Mouse (Mus musculus) kidney, embryonic 15.5 days (tissue): Measurements from ENCODE around the gene Pcif1. TPM values are rescaled to one million over a fixed set of nuclear protein-coding genes. Genes with fewer than 3 reads are reported as not detected.
A peak's percentile ranks its signal among the peaks of the same experiment; 100 is the strongest.

Experiments
- ATAC-seq: fragments of 200-750 bp; cut with Nextera tagmentation; replicated peaks from 2 replicates; pipeline ENCODE4 v1.8.0; 2017; ENCODE audit warnings: moderate TSS enrichment; ENCODE audit not compliant: low FRiP score
- H3K27ac ChIP-seq: fragments of 300-500 bp; sonication (generic); 2 replicates; pipeline ENCODE4 v1.5.1; 2015; ENCODE audit warnings: mild to moderate bottlenecking, inconsistent platforms
- H3K27me3 ChIP-seq: fragments of 300-500 bp; sonication (generic); 2 replicates; pipeline ENCODE4 v1.6.1; 2015; ENCODE audit warnings: inconsistent platforms
- H3K36me3 ChIP-seq: fragments of 300-500 bp; sonication (generic); 2 replicates; pipeline ENCODE4 v1.6.1; 2015; ENCODE audit warnings: inconsistent platforms
- H3K4me1 ChIP-seq: fragments of 300-500 bp; sonication (generic); 2 replicates; pipeline ENCODE4 v1.6.1; 2015; ENCODE audit warnings: inconsistent platforms
- H3K4me2 ChIP-seq: fragments of 300-500 bp; sonication (generic); 2 replicates; pipeline ENCODE4 v1.6.1; 2015; ENCODE audit warnings: moderate library complexity, mild to moderate bottlenecking, inconsistent platforms
- H3K4me3 ChIP-seq: fragments of 300-500 bp; sonication (generic); replicated peaks from 2 replicates; pipeline ENCODE4 v1.5.1; 2015; ENCODE audit warnings: mild to moderate bottlenecking, inconsistent platforms
- H3K9ac ChIP-seq: fragments of 300-500 bp; sonication (generic); 2 replicates; pipeline ENCODE4 v1.6.1; 2015; ENCODE audit warnings: mild to moderate bottlenecking, inconsistent platforms
- H3K9me3 ChIP-seq: fragments of 300-500 bp; sonication (generic); replicated peaks from 2 replicates; pipeline ENCODE4 v1.6.1; 2016; ENCODE audit warnings: inconsistent platforms
- WGBS: fragments of 180-500 bp; shearing (Covaris S2); methylation state at CpG from one replicate; pipeline ENCODE4 v1.1.7; 2015; ENCODE audit warnings: mixed read lengths; 5-methylcytosine and 5-hydroxymethylcytosine counted together
- polyA plus RNA-seq: library from polyadenylated mRNA; unstranded; fragments of >200 nt; fragmentation: Nextera tagmentation; extraction: Ambion mirVana; gene quantifications from 2 replicates; pipeline ENCODE4 v1.2.1, GENCODE M21; 2015

Gene Pcif1
- polyA plus RNA-seq, 1 experiment from 2014 or later, result 81.1 TPM

DNA sequence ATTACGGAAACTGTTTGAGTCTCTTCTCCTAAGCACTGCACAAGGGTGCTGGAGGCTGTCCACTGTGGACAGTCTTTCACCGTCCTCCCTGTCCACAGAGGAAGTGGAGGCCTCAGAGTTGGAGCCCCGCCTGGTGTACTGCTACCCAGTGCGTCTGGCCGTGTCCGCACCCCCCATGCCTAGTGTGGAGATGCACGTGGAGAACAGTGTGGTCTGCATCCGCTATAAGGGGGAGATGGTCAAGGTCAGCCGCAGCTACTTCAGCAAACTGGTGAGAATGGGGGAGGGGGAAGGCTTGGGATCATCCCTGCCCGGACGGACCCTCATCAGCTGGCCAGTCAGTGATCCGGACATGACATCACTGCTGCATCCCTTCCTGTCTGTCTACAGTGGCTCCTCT lies 9.9 kb downstream of the Pcif1 start:
- no peaks in the 10 kb centered on the region for H3K9me3 ChIP-seq
- H3K4me1 ChIP-seq, result peaks cover 9% of the 10 kb centered on the region; the same call in 1 of the 2 replicates
- 69% methylated on average over 12 of the region's 12 CpGs for WGBS
- H3K27me3 ChIP-seq, result no peaks in the 10 kb centered on the region
- H3K4me3 ChIP-seq, result no peak overlapping the region
- no peak overlapping the region for H3K27ac ChIP-seq
- H3K9ac ChIP-seq, result no peak overlapping the region
- peaks cover 99% of the 10 kb centered on the region for H3K36me3 ChIP-seq
- ATAC-seq, result 0 out of 2 replicates have a peak, but pooled peaks have one; percentile 5
- no peak overlapping the region for H3K4me2 ChIP-seq

DNA sequence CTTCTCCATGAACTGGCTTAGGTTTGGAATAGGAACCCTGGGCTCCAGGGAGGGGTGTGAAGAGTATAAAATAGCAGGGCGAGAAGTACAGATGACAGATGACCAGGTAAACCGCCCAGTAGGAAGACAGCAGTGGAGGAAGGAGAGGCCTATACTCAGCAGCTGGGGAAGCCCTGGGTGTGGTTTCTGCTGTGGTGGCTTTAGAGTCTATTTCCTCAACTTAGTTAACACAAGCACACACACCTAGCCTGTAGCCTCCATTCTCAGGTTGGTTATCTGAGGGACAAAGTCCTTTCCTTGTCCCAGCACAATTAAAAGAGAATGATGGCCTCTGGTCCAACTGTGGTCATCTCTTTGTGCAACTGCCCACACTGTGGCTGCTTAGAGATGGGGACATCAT lies 10.9 kb downstream of the Pcif1 start:
- Histone ChIP-seq H3K27ac (no peak overlapping the region), H3K27me3 (no peaks in the 10 kb centered on the region), H3K4me2 (no peak overlapping the region), H3K4me1 (peaks cover 8% of the 10 kb centered on the region; the same call in 1 of the 2 replicates), H3K9ac (no peak overlapping the region), H3K36me3 (peaks cover 100% of the 10 kb centered on the region), H3K4me3 (no peak overlapping the region), H3K9me3 (no peaks in the 10 kb centered on the region)
- no peak for ATAC-seq
- WGBS, result 87% methylated on average over 2 of the region's 2 CpGs

DNA sequence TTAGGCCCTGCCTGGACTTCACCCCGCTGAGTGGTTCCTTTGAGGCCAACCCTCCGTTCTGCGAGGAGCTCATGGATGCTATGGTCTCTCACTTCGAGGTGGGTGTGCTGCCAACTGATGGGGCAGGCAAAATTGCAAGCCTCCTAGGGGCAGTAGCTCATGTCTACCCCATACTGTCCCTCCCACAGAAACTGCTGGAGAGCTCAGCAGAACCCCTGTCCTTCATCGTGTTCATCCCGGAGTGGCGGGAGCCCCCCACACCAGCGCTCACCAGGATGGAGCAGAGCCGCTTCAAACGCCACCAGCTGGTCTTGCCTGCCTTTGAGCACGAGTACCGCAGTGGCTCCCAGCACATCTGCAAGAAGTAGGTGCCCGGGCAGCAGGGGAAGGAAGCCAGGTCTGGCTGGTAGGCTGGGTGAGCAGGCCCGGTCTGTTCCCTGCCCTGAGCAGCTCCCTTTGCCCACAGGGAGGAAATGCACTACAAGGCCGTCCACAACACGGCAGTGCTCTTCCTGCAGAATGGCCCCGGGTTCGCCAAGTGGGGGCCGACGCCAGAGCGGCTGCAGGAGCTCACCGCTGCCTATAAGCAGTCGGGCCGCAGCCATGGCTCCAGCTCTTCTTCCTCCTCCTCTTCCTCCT lies 11.4 kb downstream of the Pcif1 start:
- Histone ChIP-seq H3K4me1 (peaks cover 8% of the 10 kb centered on the region; the same call in 1 of the 2 replicates), H3K27me3 (no peaks in the 10 kb centered on the region), H3K4me2 (no peak overlapping the region), H3K36me3 (peaks cover 100% of the 10 kb centered on the region), H3K4me3 (no peak overlapping the region), H3K9me3 (no peaks in the 10 kb centered on the region), H3K9ac (no peak overlapping the region), H3K27ac (no peak overlapping the region)
- WGBS, result 88% methylated on average over 24 of the region's 24 CpGs
- ATAC-seq, result no peak

DNA sequence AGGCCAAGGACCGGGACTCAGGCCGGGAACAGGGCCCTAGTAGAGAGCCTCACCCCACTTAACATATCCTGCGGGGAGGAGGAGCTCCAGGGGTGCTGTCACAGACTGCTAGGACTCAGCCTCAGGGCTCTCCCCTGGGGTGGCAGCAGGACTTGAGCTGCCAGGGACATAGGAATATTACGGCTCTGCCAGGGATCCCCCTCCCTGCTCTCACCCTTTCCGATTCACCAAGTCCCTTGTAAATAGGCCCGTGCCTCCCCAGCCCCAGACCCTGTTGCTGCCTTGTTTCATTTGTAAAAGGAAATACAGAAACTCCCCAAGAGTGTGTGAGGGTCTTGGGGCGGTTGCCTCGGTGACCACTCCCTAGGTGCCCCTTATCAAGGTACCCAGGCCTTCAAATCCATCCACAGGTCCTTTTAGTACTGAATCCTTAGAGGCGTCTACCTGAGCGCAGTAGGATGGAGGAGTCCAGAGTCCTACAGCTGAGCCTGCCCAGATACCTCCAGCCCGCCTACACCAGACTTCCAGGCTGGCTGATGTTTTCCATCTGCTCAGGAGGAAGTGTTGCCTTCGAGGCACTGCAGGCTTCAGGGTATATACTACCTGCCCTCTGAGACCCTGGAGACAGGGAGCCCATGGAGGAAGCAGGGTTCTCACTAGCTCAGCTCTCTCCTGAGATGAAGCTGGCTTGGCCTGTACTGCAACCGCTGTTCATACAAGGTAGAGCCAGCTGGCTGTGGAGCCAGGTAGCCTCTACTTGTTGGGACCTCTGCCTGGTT lies 12.1 kb downstream of the Pcif1 start:
- no peak overlapping the region for H3K4me3 ChIP-seq
- H3K4me1 ChIP-seq, result peaks cover 8% of the 10 kb centered on the region; the same call in 1 of the 2 replicates
- 82% methylated on average over 13 of the region's 13 CpGs for WGBS
- no peak overlapping the region for H3K4me2 ChIP-seq
- peaks cover 100% of the 10 kb centered on the region for H3K36me3 ChIP-seq
- no peaks in the 10 kb centered on the region for H3K9me3 ChIP-seq
- no peak overlapping the region for H3K9ac ChIP-seq
- H3K27me3 ChIP-seq, result no peaks in the 10 kb centered on the region
- no peak overlapping the region for H3K27ac ChIP-seq
- no peak for ATAC-seq

DNA sequence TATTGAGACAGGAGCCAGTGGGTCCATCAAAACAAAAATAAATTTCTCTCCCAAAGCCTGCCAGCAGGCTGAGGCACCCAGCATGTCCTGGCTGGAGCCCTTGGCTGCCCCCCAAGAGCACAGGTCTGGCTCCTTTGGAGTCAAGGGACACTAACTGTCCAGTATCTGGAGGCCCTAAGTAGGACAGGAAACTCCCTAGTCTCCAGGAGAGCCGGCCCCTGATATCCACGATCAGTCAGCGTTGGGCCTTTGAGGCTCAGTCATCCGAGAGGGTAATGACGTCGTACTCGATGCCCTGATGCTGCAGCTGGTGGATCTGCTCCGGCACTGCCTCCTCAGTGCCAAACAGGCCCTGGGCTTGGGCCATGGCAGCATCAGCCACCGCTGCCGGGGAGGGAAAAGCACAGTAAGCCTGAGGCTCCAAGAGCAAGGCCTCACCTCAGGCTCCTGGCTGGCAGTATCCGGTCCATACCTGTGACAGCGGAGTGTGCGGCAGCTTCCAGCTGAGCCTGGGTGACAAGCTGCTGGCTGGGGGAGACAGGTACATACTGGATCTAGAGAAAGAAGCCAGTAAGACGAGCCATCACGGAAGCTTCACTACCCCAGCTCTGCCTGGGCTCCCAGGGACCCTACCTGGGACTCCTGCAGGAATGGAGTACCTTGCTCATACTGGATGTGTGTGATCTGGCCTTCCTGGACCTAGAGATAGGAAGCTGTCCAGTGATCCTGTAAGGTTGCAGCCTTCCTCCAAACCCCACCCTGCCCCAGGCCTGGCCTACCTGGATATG lies 13.0 kb downstream of the Pcif1 start:
- no peak for ATAC-seq
- no peak overlapping the region for H3K4me3 ChIP-seq
- WGBS, result 83% methylated on average over 15 of the region's 15 CpGs
- no peak overlapping the region for H3K27ac ChIP-seq
- peaks cover 100% of the 10 kb centered on the region for H3K36me3 ChIP-seq
- H3K4me1 ChIP-seq, result peaks cover 8% of the 10 kb centered on the region; the same call in 1 of the 2 replicates
- no peaks in the 10 kb centered on the region for H3K27me3 ChIP-seq
- no peaks in the 10 kb centered on the region for H3K9me3 ChIP-seq
- no peak overlapping the region for H3K4me2 ChIP-seq
- no peak overlapping the region for H3K9ac ChIP-seq

DNA sequence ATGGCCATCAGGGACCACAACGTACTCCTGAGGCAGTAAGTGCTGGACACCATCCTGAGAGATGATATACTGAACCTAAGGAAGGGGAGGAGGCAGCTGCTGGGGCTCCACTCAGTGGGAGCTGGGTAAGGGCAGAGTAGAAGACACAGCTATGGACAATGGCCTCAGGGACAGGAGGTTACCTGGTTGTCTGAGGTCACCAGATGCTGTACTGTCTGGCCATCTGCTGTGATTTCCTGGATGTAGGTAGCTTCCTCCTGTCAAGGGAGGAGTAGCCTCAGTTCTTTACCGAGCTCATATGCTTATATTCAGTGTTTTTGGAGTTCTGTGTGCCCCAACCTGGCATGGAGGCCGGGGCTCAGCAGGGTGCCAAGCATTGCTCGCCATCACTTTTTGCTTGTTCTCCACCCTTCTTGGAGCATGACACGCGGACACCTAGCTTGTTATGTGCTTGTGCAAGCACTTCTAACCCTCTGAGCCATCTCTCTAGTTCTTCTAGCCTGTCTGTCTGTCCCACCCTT lies 13.7 kb downstream of the Pcif1 start:
- ATAC-seq, result no peak
- peaks cover 8% of the 10 kb centered on the region; the same call in 1 of the 2 replicates for H3K4me1 ChIP-seq
- no peak overlapping the region for H3K4me2 ChIP-seq
- H3K9me3 ChIP-seq, result no peaks in the 10 kb centered on the region
- H3K27me3 ChIP-seq, result no peaks in the 10 kb centered on the region
- 89% methylated on average over 6 of the region's 6 CpGs for WGBS
- peaks cover 100% of the 10 kb centered on the region for H3K36me3 ChIP-seq
- H3K9ac ChIP-seq, result no peak overlapping the region
- no peak overlapping the region for H3K4me3 ChIP-seq
- H3K27ac ChIP-seq, result no peak overlapping the region

DNA sequence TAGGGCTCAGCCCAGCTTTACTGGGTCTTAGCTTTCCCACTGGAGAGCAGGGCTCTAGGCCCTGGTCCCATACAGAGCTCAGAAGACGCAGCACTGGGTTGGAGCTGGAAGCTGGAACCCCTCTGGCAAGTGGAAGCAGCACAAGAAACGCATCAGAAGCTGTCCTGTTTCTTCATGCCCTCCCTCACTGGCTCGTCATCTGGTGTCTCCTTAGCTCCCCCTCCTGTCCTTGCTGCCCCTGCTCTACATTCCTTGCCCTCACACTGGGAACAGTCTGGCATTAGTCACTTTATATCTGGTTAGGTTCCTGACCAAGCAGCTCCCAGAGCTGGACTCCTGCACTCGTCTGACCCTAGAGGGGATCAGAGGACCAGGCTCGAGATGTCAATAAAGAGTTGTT lies 14.9 kb downstream of the Pcif1 start:
- ATAC-seq, result no peak
- no peak overlapping the region for H3K27ac ChIP-seq
- WGBS, result 57% methylated on average over 5 of the region's 5 CpGs
- H3K4me3 ChIP-seq, result no peak overlapping the region
- no peak overlapping the region for H3K9ac ChIP-seq
- H3K9me3 ChIP-seq, result no peaks in the 10 kb centered on the region
- H3K4me2 ChIP-seq, result no peak overlapping the region
- H3K36me3 ChIP-seq, result peaks cover 100% of the 10 kb centered on the region
- H3K27me3 ChIP-seq, result no peaks in the 10 kb centered on the region
- peaks cover 7% of the 10 kb centered on the region; the same call in 1 of the 2 replicates for H3K4me1 ChIP-seq

DNA sequence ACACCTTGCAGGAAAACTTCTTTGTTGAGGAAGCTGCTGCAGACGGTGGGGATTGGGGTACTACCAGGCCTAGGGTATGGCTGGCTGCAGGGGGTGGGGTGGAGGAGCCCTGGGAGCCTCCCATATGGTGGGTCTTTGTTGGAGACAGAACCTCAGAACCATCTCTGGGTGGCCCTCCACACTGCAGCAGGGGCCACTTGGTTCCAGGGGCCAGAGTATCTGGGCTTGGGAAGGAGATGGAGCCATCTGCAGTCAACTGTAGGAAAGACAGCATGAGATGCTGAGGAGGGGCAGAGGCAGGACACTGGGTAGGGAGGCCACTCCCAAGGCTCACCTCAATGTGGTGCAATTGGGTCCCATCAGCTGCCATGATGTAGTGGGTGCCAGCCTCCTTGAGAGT lies 15.5 kb downstream of the Pcif1 start:
- H3K36me3 ChIP-seq, result peaks cover 100% of the 10 kb centered on the region
- WGBS, result 76% methylated on average over 1 of the region's 1 CpGs
- H3K27me3 ChIP-seq, result no peaks in the 10 kb centered on the region
- no peak overlapping the region for H3K27ac ChIP-seq
- no peak for ATAC-seq
- no peak overlapping the region for H3K4me3 ChIP-seq
- H3K9ac ChIP-seq, result no peak overlapping the region
- H3K9me3 ChIP-seq, result no peaks in the 10 kb centered on the region
- no peak overlapping the region for H3K4me2 ChIP-seq
- peaks cover under 1% of the 10 kb centered on the region; the same call in 1 of the 2 replicates for H3K4me1 ChIP-seq

DNA sequence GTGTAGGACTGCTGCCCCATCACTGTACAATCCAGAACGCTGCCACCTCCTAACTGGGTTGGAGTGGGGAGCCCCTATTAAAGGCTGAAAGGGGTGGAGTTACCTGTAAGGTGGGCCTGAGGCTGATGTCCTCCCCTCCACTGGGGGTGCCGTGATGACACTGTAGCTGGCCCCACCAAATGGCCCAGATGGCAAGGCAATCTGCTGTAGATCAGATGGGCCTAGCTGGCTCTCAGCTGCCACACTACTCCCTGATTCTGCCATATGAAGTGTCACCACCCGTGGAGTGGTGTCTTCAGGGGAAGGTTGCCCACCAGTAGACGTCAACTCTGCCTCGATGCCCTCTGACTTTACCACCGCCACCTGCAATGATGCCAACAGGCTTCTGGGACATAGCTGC lies 16.8 kb downstream of the Pcif1 start:
- H3K9me3 ChIP-seq, result no peaks in the 10 kb centered on the region
- H3K36me3 ChIP-seq, result peaks cover 100% of the 10 kb centered on the region
- H3K4me2 ChIP-seq, result no peak overlapping the region
- H3K4me1 ChIP-seq, result no peaks in the 10 kb centered on the region
- no peak for ATAC-seq
- H3K27ac ChIP-seq, result no peak overlapping the region
- no peak overlapping the region for H3K4me3 ChIP-seq
- 92% methylated on average over 6 of the region's 6 CpGs for WGBS
- no peak overlapping the region for H3K9ac ChIP-seq
- no peaks in the 10 kb centered on the region for H3K27me3 ChIP-seq

DNA sequence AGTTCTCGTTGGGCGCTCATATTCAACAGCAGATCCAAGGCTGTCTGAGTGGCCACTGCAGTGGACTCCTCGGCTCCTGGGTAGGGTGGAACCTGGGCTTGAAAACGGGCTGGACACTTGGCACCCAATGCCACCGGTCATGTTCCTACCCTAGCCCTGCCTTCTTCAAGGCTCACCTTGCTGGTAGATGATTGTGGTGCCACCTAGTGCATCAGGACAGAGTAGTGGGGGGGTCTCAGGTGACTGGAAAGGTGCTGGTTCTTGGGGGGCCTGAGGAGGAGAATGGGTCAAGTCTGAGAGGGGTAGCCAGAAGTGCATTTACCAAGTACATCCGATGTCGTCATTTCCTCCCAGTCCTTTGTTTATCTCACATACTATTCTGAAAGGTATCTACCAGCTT lies 18.9 kb downstream of the Pcif1 start:
- no peaks in the 10 kb centered on the region for H3K4me1 ChIP-seq
- H3K9ac ChIP-seq, result no peak overlapping the region
- no peaks in the 10 kb centered on the region for H3K9me3 ChIP-seq
- H3K36me3 ChIP-seq, result peaks cover 100% of the 10 kb centered on the region
- no peak overlapping the region for H3K27ac ChIP-seq
- H3K27me3 ChIP-seq, result no peaks in the 10 kb centered on the region
- WGBS, result 90% methylated on average over 7 of the region's 7 CpGs
- ATAC-seq, result no peak
- H3K4me3 ChIP-seq, result no peak overlapping the region
- no peak overlapping the region for H3K4me2 ChIP-seq

DNA sequence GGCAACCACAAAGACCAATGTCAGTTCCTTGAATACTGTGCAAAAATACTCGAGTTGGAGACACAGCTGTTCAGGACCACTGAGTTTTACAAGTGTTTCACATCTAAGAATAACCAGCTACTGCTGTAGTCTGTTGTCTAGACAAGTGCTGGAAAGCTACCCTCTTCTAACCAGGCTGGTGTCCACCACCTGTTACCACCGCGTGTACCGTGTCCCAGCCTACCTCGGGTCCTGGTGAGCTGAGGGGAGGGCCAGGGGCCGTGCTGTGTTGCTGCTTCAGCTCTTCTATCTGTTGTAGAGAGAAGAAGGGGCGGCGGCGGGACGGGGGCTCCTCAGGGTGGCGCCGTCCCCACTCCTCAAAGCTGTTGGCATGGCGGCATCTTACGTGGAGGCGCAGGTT lies 19.9 kb downstream of the Pcif1 start:
- Histone ChIP-seq H3K4me1 (no peaks in the 10 kb centered on the region), H3K4me2 (no peak overlapping the region), H3K36me3 (peaks cover 99% of the 10 kb centered on the region), H3K27ac (no peak overlapping the region), H3K9ac (no peak overlapping the region), H3K4me3 (no peak overlapping the region), H3K27me3 (no peaks in the 10 kb centered on the region), H3K9me3 (no peaks in the 10 kb centered on the region)
- 89% methylated on average over 15 of the region's 15 CpGs for WGBS
- no peak for ATAC-seq
